Mouse (Mus musculus): ENCODE data around the gene Dazap1.

GRCm38 (mm10) chr10:80276238-80276637, 15.0 kb downstream of the Dazap1 start:
- TF ChIP-seq CTCF (IDR thresholded peaks at IDR 0.05; ENCODE audit: extremely low read depth, insufficient read depth, insufficient read length, insufficient replicate concordance) = no peak
- no peak for TF ChIP-seq POLR2A (IDR thresholded peaks at IDR 0.05; ENCODE audit: low read depth, low read length)

Data from spleen, adult 2 months (tissue).